In genomic region chr5:136619315-136620231, GRCm38 (mm10) we compare ENCODE assay signal across 8 mouse cellular contexts. TPM values are rescaled to one million over a fixed set of nuclear protein-coding genes. Genes with fewer than 3 reads are reported as not detected.
DNase-seq lines count a peak whose midpoint lies in the region; ATAC-seq and TF ChIP-seq lines count a peak whose summit lies in the region.

No protein-coding gene starts in this region.

- H3K27ac ChIP-seq in left cerebral cortex, adult 2 months = no peak overlapping the region
- H3K27ac ChIP-seq in kidney, adult 2 months (ENCODE audit: insufficient read depth, low read depth, low read length) = no peak overlapping the region
- peak overlapping the region; percentile 99 for H3K27ac ChIP-seq in thymus, adult 2 months (ENCODE audit: control insufficient read depth, insufficient read depth, low read length)

- H3K4me3 ChIP-seq in left cerebral cortex, adult 2 months = no peak overlapping the region
- H3K4me3 ChIP-seq in kidney, adult 2 months (ENCODE audit: insufficient read depth, low read depth, low read length) = no peak overlapping the region
- no peak overlapping the region for H3K4me3 ChIP-seq in thymus, adult 2 months (ENCODE audit: control insufficient read depth, insufficient read depth, low read length)

- H3K36me3 ChIP-seq in kidney, adult 2 months (ENCODE audit: control insufficient read depth, insufficient read depth, low read length) = no peaks in the 10 kb centered on the region
- H3K36me3 ChIP-seq in thymus, adult 2 months (ENCODE audit: control insufficient read depth, insufficient read depth, low read length) = no peaks in the 10 kb centered on the region

- WGBS in kidney, adult 2 months = 15% methylated on average over 17 of the region's 17 CpGs
- 63% methylated on average over 17 of the region's 17 CpGs for WGBS in thymus, adult 2 months

- TF ChIP-seq POLR2A in kidney, adult 2 months (IDR thresholded peaks at IDR 0.05; ENCODE audit: low read depth, low read length) = no peak
- TF ChIP-seq POLR2A in thymus, adult 2 months (IDR thresholded peaks at IDR 0.05; ENCODE audit: control insufficient read depth, extremely low read depth, insufficient read depth, low read length, poor library complexity) = no peak

- intact Hi-C loops in left cerebral cortex, adult 2 months (cut with DNase I) = loop anchor here (2.0 to 10.0 kb wide), 2 partner anchors 145 to 339 kb away; no protein-coding TSS in a partner anchor
- intact Hi-C loops in left cerebral cortex, postnatal 4 days (cut with DNase I) = no loop called here

- peak; percentile 27 for TF ChIP-seq CTCF in left cerebral cortex, adult 2 months (IDR thresholded peaks at IDR 0.05)
- no peak for TF ChIP-seq CTCF in kidney, adult 2 months (conservative IDR thresholded peaks at IDR 0.05; ENCODE audit: insufficient read depth, insufficient read length, low read depth, low read length)
- peak; percentile 33; the same call in 1 of the 2 replicates for TF ChIP-seq CTCF in thymus, adult 2 months (IDR thresholded peaks at IDR 0.05; ENCODE audit: borderline replicate concordance, control insufficient read depth, extremely low read depth, insufficient read depth, low read length, poor library complexity)

- DNase-seq in left cerebral cortex, adult 2 months (ENCODE audit: extremely low spot score in 1 of 2, low spot score in 2 of 2) = no peak
- DNase-seq in left cerebral cortex, postnatal 4 days = no peak
- DNase-seq in kidney, adult 2 months = peak; percentile 62
- peak; percentile 36 for DNase-seq in lung, postnatal 14 days
- DNase-seq in thymus, adult 2 months = peak; percentile 63
- DNase-seq in B cell, adult 2 months = no peak
- no peak for DNase-seq in layer of hippocampus, adult 11-12 months (ENCODE audit: low spot score)

- ATAC-seq in granulocyte monocyte progenitor cell, adult 5-6 weeks (replicated peaks; ENCODE audit: poor library complexity, severe bottlenecking) = peak; percentile 20

- H3K27me3 ChIP-seq in kidney, adult 2 months (replicated peaks; ENCODE audit: control insufficient read depth, insufficient read depth, low read length) = no peaks in the 10 kb centered on the region
- no peaks in the 10 kb centered on the region for H3K27me3 ChIP-seq in thymus, adult 2 months (ENCODE audit: control insufficient read depth, insufficient read depth, low read length)

- no peaks in the 10 kb centered on the region; the same call in 1 of the 2 replicates for H3K4me1 ChIP-seq in kidney, adult 2 months (ENCODE audit: control insufficient read depth, insufficient read depth, low read length)
- H3K4me1 ChIP-seq in thymus, adult 2 months (replicated peaks; ENCODE audit: control insufficient read depth, insufficient read depth, low read length) = peaks cover 66% of the 10 kb centered on the region

RNA-seq across cellular contexts. Expression of gene Cux1, which starts 52.3 kb away (rescaled TPM):
- 100 to 1,000 TPM; 107 to 117 TPM for total RNA-seq in left cerebral cortex, adult 2 months (2021)
- 100 to 1,000 TPM; 163 to 173 TPM for total RNA-seq in left cerebral cortex, postnatal 4 days (2021)
- 109 and 110 TPM in 2 replicates for total RNA-seq in granulocyte monocyte progenitor cell, adult 5-6 weeks (2014; fragmentation: Nextera tagmentation)
- total RNA-seq in granulocyte monocyte progenitor cell, adult 5-6 weeks (2017) = 86.0 and 94.1 TPM in 2 replicates
- 126 and 136 TPM in 2 replicates for polyA plus RNA-seq in kidney, adult 2 months (2012; rRNA removed)
- polyA plus RNA-seq in thymus, adult 2 months (2012; rRNA removed) = 164 and 205 TPM in 2 replicates

Comparison
In these comparisons a context has a peak if more than half of its experiments do, and no peak if none do; other contexts are left out.
1. DNase-seq: peak in kidney, adult 2 months (single experiment), lung, postnatal 14 days (single experiment) and thymus, adult 2 months (single experiment); none in left cerebral cortex, adult 2 months (0 of 2), left cerebral cortex, postnatal 4 days (single experiment), B cell, adult 2 months (0 of 2) and layer of hippocampus, adult 11-12 months (single experiment).